Mouse (Mus musculus) lung, postnatal 4 days (tissue): ENCODE results near the gene Pde9a.
A peak's percentile ranks its signal among the peaks of the same experiment; 100 is the strongest.

Source experiments
- DNase-seq, 2 experiments: peaks; one replicate each; pipeline ENCODE4 v3.0.0; 2021

Gene Pde9a

DNA sequence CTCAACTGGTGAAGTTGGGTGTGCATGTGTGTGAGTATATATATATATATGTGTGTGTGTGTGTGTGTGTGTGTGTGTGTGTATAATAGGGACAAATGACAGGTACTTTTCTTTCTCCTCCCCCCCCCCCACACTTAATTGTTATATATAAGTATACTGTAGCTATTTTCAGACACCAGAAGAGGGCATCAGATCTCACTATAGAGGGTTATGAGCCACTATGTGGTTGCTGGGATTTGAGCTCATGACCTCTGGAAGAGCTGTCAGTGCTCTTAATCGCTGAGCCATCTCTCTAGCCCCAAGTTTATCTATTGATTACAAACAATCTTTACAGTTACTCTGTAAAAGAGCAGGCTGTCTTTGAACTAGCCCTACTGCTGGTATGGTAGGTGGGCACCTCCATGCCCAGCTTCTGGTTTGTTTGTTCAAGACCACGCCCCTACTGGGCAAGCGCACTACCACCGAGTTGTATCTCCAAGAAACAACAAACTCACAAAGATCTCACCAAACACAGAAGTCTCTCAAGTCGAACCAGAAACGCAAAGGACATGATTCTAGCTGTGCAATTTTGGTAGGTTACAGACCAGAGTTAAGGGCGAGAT lies 133.4 kb downstream of the Pde9a start:
- no peak for DNase-seq

DNA sequence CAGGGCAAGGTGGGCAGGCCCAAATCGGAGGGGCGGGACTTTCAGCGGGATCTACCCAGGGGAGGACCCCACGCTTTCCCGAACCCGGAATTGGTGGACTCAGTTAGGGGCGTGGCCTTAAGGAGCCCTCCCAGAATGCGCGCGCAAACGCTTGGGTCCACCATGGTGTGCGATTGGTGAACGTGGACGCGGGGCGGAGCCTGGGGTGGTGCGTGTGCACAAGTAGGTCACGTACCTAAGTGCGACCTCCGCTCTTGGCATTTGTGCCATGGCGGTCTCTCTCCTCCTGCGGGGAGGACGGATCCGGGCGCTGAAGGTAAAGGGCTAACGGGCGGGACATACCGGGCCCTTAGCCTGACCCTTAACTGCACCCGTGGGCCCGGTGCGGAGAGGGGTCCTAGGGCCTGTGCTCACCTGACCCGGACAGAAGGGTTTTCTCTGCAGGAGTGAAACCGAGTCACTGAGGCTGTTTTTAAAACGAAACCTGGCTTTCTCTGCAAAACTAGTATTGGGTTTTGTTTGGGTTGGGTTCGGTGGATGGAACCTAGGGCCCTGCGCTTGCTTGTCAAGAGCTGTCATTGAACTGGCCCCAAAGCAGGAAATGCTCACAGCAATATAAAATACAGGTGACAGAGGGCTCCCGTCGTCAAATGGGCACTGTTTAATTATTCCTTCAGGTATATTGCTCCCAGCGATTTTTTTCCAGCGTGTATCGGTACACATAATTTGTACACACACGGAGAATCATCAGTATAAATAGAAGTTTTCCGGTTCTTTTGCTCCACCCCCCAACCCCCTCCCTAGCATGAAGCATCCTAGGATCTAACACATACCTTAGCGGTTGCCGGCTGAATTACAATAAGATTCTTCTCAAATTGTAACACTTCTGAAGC lies 134.2 kb downstream of the Pde9a start, which contains the start of the genes Wdr4 and Ndufv3:
TSS of gene Wdr4 (minus strand) at position 35 of the 893 bp plus-strand sequence.
TSS of gene Ndufv3 (plus strand) at position 170 of the 893 bp plus-strand sequence.
- peak; percentile 99 for DNase-seq

DNA sequence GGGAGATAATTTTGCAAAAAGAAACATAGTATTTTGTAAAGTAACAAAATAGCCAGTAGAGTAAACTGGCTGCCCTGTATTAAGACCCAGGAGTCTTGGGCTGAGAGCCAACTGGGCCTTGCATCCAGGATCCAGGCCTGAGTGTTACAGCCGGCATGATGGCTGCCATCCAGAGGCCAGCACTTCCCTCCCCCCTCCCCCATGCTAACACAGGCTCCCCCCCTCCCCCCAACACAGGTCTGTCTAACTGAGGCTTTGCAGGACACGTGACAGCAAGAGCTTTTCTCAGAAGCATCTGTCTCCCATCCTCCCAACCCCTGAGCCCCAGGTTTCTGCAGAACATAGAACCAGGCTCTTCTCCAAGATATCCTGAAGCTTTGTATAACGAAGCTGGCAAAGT lies 134.9 kb downstream of the Pde9a start:
- DNase-seq: peak; percentile 54 to 73

DNA sequence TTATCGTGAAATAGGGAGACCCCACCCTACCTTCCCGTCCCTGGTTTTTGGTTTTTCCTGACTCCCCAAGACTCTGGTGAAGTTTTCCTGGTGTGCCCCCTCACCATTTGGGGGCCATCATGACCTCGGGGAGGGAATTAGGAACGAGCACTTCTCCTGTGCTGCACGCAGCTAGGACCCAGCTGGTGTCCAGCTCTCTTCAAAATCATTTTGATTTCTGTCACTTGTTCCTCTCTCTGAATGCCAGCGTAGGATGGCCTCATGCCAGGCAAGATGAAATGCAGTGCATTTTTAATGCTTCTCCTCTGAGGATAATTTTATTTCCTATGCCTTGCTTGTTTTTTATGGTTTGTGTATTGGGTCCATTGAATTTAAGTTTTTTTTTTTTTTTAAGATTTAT lies 135.9 kb downstream of the Pde9a start:
- no peak for DNase-seq

DNA sequence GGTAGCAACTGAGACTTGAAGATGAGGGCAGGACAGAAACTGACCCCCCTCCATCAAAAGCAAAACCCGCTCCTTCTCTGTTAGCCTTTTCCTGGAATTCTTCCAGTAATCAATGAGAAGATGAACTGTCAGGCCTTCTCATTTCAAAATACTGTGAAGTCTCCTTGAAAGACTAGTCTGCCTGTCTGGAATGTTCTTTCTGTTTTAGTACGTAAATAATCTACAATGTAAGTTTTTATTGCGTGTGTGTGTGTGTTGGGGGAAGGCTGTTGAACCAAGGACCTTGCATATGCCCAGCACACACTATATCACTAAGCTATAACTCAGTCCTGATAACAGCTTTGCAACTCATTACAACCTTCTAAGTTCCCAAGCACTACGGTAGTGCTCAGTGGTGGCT lies 139.1 kb downstream of the Pde9a start:
- DNase-seq: no peak

DNA sequence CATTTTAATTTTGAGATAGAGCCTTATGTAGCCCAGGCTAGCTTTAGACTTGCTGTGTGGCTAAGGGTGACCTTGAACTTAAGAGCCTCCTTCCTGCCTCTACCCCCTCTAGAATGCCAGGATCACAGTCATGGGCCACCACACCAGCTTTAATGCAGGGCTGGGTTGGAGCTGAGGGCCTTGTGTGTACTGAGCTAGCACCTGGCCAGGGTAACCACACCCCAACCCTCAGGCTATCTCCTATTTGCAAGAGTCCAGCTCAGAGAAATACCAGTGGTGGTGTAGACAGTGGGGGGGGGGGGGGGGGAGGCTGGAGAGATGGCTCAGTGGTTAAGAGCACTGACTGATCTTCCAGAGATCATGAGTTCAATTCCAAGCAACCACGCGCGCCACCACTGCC lies 139.8 kb downstream of the Pde9a start:
- DNase-seq: no peak
